Mouse (Mus musculus) spleen, adult 2 months (tissue): ENCODE measurements around the gene Ndufa8. TPM values are rescaled to one million over a fixed set of nuclear protein-coding genes. Genes with fewer than 3 reads are reported as not detected.

Experiments used
- DNase-seq, 2 experiments: peaks; one replicate each; pipeline versions ENCODE4 v3.0.0 to v3.0.0-alpha.2; 2012 to 2021; ENCODE audit warnings: low spot score in 2 of 2, low read depth in 1 of 2
- H3K27ac ChIP-seq: fragments of 200-500 bp; 2 replicates; pipeline ENCODE4 v1.5.1; 2012; ENCODE audit warnings: low read length, inconsistent platforms; ENCODE audit not compliant: insufficient read depth
- H3K27me3 ChIP-seq: fragments of 200-500 bp; 2 replicates; pipeline ENCODE4 v1.6.1; 2012; ENCODE audit warnings: mild to moderate bottlenecking, moderate library complexity, low read length, inconsistent platforms; ENCODE audit not compliant: control insufficient read depth, insufficient read depth
- H3K36me3 ChIP-seq: fragments of 200-500 bp; 2 replicates; pipeline ENCODE4 v1.6.1; 2012; ENCODE audit warnings: mild to moderate bottlenecking, low read length, inconsistent platforms; ENCODE audit not compliant: control insufficient read depth, insufficient read depth
- H3K4me1 ChIP-seq: fragments of 200-500 bp; 2 replicates; pipeline ENCODE4 v1.6.1; 2011; ENCODE audit warnings: inconsistent platforms; ENCODE audit not compliant: control insufficient read depth, insufficient read depth, insufficient read length
- H3K4me3 ChIP-seq: fragments of 200-500 bp; 2 replicates; pipeline ENCODE4 v1.5.1; 2011; ENCODE audit warnings: mild to moderate bottlenecking, inconsistent platforms; ENCODE audit not compliant: insufficient read depth, insufficient read length; ENCODE audit errors: extremely low read depth
- CTCF ChIP-seq: fragments of 200-500 bp; IDR thresholded peaks from 2 replicates; pipeline ENCODE4 v1.5.1; 2011; ENCODE audit warnings: mild to moderate bottlenecking, inconsistent platforms; ENCODE audit not compliant: insufficient read depth, insufficient read length, insufficient replicate concordance; ENCODE audit errors: extremely low read depth
- POLR2A ChIP-seq: fragments of 200-500 bp; IDR thresholded peaks from 2 replicates; pipeline ENCODE4 v1.6.1; 2011; ENCODE audit warnings: low read depth, low read length, inconsistent platforms
- WGBS: fragments of 180-500 bp; shearing (Covaris S2); methylation state at CpG from one replicate; pipeline ENCODE4 v1.1.7; 2018; 5-methylcytosine and 5-hydroxymethylcytosine counted together
- polyA plus RNA-seq: library from polyadenylated mRNA; depleted of rRNA; stranded (reverse); fragments of >200 nt; gene quantifications from 2 replicates; pipeline ENCODE4 v1.2.3, GENCODE M21; 2012

Gene Ndufa8
- polyA plus RNA-seq, 1 experiment = 28.5 TPM

DNA sequence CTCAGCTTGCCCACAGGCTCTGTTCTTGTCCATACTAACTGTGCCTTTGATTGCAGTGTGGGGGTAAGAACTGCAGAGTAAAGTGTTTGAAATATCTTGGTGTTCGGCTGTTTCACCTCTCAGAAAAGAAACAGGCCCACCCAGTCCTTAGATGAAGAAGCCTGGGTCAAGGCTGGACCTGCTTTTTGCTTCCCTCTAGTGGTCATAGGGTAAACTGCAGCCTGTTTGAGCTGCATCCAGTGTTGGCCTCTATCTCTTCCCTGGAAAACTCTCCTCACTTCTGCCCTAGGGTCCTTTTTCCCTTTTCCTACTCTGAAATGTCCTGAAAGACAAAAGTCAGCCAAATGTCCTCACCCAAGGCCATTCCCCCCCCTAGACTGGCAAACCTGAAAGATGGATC, 41.1 kb downstream of the Ndufa8 start:
- Histone ChIP-seq H3K36me3 (no peaks in the 10 kb centered on the region), H3K27me3 (peaks cover 8% of the 10 kb centered on the region), H3K27ac (no peak overlapping the region), H3K4me3 (no peak overlapping the region), H3K4me1 (no peaks in the 10 kb centered on the region)
- peak in 1 of 2 experiments; percentile 24 for DNase-seq
- TF ChIP-seq CTCF (peak; percentile 62; the same call in 1 of the 2 replicates), POLR2A (no peak)
- WGBS = 11% methylated on average over 1 of the region's 1 CpGs

DNA sequence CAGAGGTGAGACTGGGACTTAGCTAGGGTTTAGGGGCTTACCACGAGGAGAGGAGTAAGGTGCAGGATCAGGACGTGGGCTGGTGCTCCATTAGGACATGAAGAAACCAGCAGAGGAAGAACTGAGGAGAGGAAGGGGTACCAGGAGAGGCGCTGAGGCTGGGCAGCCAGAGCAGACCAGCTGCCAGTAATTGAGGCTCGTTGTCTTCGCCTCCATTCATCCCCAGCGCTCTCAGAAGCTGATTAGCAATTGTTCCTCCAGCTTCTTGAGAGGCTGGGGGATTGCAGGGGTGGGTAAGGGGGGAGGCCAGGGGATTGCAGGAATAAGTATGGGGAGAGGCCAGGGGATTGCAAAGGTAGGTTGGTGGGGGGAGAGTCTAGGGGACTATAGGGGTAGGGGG, 47.0 kb downstream of the Ndufa8 start:
- no peaks in the 10 kb centered on the region for H3K36me3 ChIP-seq
- no peak overlapping the region for H3K4me3 ChIP-seq
- H3K4me1 ChIP-seq = no peaks in the 10 kb centered on the region
- no peak overlapping the region for H3K27ac ChIP-seq
- no peaks in the 10 kb centered on the region for H3K27me3 ChIP-seq
- WGBS = 73% methylated on average over 6 of the region's 6 CpGs
- no peak for DNase-seq
- TF ChIP-seq POLR2A (no peak), CTCF (no peak)

DNA sequence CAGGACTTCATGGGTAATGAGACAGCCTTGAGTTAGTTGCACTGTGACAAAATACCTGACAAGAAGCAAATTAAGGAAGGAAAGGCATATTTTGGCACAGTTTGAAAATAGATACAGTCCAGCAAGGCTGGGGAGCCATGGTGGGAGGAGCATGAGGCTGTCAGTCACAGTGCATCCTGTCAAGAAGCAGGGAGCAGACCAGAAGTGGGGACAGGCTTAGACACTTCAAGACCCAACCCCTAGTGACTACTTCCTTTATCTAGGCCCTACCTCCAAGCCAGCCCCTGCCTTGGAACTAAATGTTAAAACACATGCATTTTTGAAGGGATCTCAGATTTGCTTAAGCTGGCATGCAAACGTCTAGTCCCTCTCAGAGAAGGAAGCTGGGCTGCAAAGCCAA, 48.8 kb downstream of the Ndufa8 start:
- DNase-seq = no peak
- H3K27me3 ChIP-seq = no peaks in the 10 kb centered on the region
- TF ChIP-seq POLR2A (no peak), CTCF (no peak)
- no peak overlapping the region for H3K4me3 ChIP-seq
- 21% methylated on average over 1 of the region's 1 CpGs for WGBS
- no peaks in the 10 kb centered on the region for H3K36me3 ChIP-seq
- no peak overlapping the region for H3K27ac ChIP-seq
- no peaks in the 10 kb centered on the region for H3K4me1 ChIP-seq

DNA sequence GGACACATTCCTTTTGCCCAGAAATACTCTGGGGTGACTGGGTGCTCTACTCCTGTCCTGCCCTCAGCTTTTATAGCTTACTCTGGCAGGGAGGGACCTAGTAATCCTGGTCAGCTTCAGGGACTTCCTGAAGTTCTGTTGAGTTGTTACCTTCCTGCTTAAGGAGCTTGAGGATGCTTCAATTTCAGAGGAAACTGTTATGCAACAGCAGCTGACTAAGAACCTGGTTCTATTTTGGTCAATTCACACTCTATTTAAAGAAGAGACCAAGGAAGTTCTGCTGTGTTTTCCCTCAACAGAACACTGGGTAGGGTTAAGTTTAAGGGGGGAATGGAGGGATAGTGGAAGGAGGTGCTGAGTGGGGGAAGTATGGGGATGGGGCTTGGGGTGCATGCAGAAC, 50.0 kb downstream of the Ndufa8 start:
- TF ChIP-seq CTCF (no peak), POLR2A (no peak)
- no peaks in the 10 kb centered on the region for H3K4me1 ChIP-seq
- no peaks in the 10 kb centered on the region for H3K27me3 ChIP-seq
- no peak overlapping the region for H3K27ac ChIP-seq
- H3K4me3 ChIP-seq = no peak overlapping the region
- H3K36me3 ChIP-seq = no peaks in the 10 kb centered on the region
- DNase-seq = no peak

DNA sequence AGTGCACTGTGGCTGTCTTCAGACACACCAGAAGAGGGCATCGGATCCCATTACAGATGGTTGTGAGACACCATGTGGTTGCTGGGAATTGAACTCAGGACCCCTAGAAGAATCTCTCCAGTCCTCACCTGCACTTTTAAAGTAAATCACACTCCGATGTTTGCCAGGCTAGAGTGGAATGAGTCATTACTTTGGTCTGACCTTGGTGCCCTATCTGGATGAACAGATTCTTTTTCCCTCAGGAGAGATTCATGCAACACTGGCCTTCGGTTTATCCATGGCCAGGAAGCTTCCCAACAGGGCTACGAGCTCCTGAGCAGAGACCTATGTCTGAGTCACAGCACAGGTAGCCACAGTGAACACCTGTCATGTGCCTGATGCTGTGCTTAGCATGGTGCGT, 50.8 kb downstream of the Ndufa8 start:
- Histone ChIP-seq H3K27me3 (no peaks in the 10 kb centered on the region), H3K36me3 (no peaks in the 10 kb centered on the region), H3K27ac (no peak overlapping the region), H3K4me3 (no peak overlapping the region), H3K4me1 (no peaks in the 10 kb centered on the region)
- no peak for DNase-seq
- WGBS = 92% methylated on average over 5 of the region's 5 CpGs
- no peak for TF ChIP-seq CTCF

DNA sequence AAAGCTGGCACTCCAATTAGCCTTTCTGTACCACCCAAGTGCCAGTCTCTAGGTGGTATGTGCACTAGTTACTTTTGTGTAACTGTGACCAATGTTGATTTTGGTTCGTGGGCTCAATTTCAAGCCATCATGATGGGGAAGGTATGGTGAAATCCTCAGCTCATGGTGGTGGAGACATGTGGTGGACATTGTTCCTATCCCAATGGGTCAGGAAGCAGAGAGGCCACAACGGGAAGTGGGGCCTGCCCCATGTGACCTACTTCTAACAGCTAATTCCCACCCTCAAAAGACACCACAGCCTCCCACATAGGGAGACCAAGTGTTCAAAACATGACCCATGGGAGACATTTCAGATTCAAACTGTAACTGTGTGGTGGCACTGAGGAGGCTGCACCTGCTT, 52.5 kb downstream of the Ndufa8 start:
- no peak overlapping the region for H3K4me3 ChIP-seq
- TF ChIP-seq CTCF = no peak
- no peak for TF ChIP-seq POLR2A
- WGBS = 35% methylated on average over 2 of the region's 2 CpGs

DNA sequence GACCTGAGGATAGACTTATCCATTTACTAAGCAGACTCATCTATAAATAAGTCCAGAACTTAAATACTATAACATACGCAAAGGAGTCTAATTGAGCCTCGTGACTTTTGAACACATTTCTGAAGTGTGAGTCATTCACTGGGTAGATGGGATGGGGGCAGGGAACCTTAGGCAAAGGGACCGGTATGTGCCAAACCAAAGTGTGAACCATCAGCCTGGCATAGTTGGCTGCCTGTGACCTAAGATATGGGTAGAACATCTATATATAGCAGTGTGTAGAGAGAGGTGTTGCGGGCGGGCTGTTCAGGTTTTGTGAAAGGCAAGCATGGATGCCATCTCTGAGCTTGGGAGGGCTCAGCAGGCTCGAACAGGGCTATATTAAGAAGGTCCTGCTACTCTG, 54.9 kb downstream of the Ndufa8 start:
- Histone ChIP-seq H3K27me3 (no peaks in the 10 kb centered on the region), H3K4me3 (no peak overlapping the region), H3K27ac (no peak overlapping the region), H3K4me1 (no peaks in the 10 kb centered on the region), H3K36me3 (no peaks in the 10 kb centered on the region)
- WGBS = 81% methylated on average over 6 of the region's 6 CpGs
- TF ChIP-seq CTCF (no peak), POLR2A (no peak)
- DNase-seq = no peak

More for the DNA sequence above, 52.5 kb downstream of the Ndufa8 start:
- Histone ChIP-seq H3K4me1 (no peaks in the 10 kb centered on the region), H3K27ac (no peak overlapping the region), H3K36me3 (no peaks in the 10 kb centered on the region), H3K27me3 (no peaks in the 10 kb centered on the region)
- no peak for DNase-seq

DNA sequence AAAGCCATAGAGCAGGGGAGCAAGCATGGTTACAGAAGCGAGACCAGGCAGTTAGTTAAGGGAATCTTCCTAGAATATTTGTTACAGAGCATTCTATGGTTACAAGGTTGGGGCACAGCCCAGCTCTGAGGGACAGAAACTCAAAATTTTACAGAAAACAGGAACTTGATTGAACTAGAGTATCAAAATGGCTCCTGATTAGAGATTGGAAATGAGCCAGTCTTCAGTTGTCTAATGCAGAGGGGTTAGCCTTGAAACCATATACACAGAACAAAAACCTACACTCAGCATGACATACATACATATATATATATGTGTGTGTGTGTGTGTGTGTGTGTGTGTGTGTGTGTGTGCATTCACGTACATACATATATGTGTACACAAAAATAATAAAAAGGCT, 55.7 kb downstream of the Ndufa8 start:
- H3K27me3 ChIP-seq = no peaks in the 10 kb centered on the region
- no peak for TF ChIP-seq CTCF
- TF ChIP-seq POLR2A = no peak
- 70% methylated on average over 2 of the region's 2 CpGs for WGBS

More for the DNA sequence above, 55.7 kb downstream of the Ndufa8 start:
- no peak overlapping the region for H3K27ac ChIP-seq
- no peak for DNase-seq
- H3K4me1 ChIP-seq = no peaks in the 10 kb centered on the region
- H3K36me3 ChIP-seq = no peaks in the 10 kb centered on the region
- no peak overlapping the region for H3K4me3 ChIP-seq
